Mouse (Mus musculus) thymus, adult 2 months (tissue): Measurements from ENCODE around the gene Trcg1.

ENCODE experiments used
- CTCF ChIP-seq: fragments of 200-500 bp; IDR thresholded peaks from 2 replicates; pipeline ENCODE4 v1.5.1; 2012; ENCODE audit warnings: mild to moderate bottlenecking, control low read depth, low read length, moderate library complexity, borderline replicate concordance; ENCODE audit not compliant: control insufficient read depth, poor library complexity, insufficient read depth; ENCODE audit errors: extremely low read depth
- POLR2A ChIP-seq: fragments of 200-500 bp; IDR thresholded peaks from 2 replicates; pipeline ENCODE4 v1.6.1; 2012; ENCODE audit warnings: mild to moderate bottlenecking, low read length, control low read depth, moderate library complexity; ENCODE audit not compliant: control insufficient read depth, poor library complexity, insufficient read depth; ENCODE audit errors: extremely low read depth

DNA sequence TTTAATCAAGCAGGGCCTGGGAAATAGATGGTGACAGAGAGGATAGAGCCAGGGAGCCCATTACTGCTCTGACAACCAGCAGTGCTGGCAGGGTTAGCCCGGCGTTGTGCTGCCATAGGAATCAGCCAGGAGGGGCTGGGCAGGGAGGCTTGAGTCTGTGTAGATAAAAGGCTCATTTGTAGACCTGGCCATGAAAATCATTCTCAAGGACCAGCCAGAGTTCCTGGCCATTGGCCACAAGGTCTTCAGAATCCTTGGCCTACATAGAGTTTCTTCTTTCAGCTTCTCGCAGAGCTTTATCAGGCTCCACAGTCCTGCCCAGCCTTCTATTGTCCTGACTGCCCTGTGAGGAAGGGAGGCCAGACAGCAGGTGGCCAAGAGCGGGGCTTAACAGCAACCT, 43.1 kb downstream of the Trcg1 start:
- no peak for TF ChIP-seq POLR2A
- no peak for TF ChIP-seq CTCF
